Mouse (Mus musculus): ENCODE data around the gene Ube2cbp. TPM values are rescaled to one million over a fixed set of nuclear protein-coding genes. Genes with fewer than 3 reads are reported as not detected.

Gene Ube2cbp
- polyA plus RNA-seq, 1 experiment from 2014 or later: 5.0 TPM

GRCm38 (mm10) chr9:86369208-86369607 is 95.5 kb downstream of the Ube2cbp start:
- Histone ChIP-seq H3K4me2 (no peak overlapping the region), H3K27ac (ENCODE audit: poor library complexity, severe bottlenecking) (no peak overlapping the region), H3K9ac (no peak overlapping the region), H3K36me3 (no peaks in the 10 kb centered on the region), H3K9me3 (replicated peaks) (no peaks in the 10 kb centered on the region), H3K27me3 (replicated peaks) (no peaks in the 10 kb centered on the region), H3K4me1 (replicated peaks) (no peaks in the 10 kb centered on the region), H3K4me3 (no peak overlapping the region)
- 81% methylated on average over 4 of the region's 4 CpGs for WGBS
- ATAC-seq (ENCODE audit: insufficient number of reproducible peaks, low FRiP score): no peak

- Histone ChIP-seq H3K4me2 (no peak overlapping the region), H3K36me3 (no peaks in the 10 kb centered on the region), H3K9me3 (replicated peaks) (no peaks in the 10 kb centered on the region), H3K27me3 (replicated peaks) (no peaks in the 10 kb centered on the region), H3K4me1 (replicated peaks) (peaks cover 7% of the 10 kb centered on the region), H3K4me3 (no peak overlapping the region), H3K27ac (ENCODE audit: poor library complexity, severe bottlenecking) (no peak overlapping the region), H3K9ac (no peak overlapping the region)
- ATAC-seq (ENCODE audit: insufficient number of reproducible peaks, low FRiP score): no peak
- WGBS: 68% methylated on average over 9 of the region's 9 CpGs
Measured at GRCm38 (mm10) chr9:86360536-86360935, 104.2 kb downstream of the Ube2cbp start.

- H3K36me3 ChIP-seq: no peaks in the 10 kb centered on the region
- no peaks in the 10 kb centered on the region for H3K9me3 ChIP-seq (replicated peaks)
- 85% methylated on average over 3 of the region's 3 CpGs for whole genome bisulfite sequencing
Measured at GRCm38 (mm10) chr9:86355851-86356250, 108.9 kb downstream of the Ube2cbp start.

GRCm38 (mm10) chr9:86351491-86351890 is 113.3 kb downstream of the Ube2cbp start:
- Histone ChIP-seq H3K4me1 (replicated peaks) (no peaks in the 10 kb centered on the region), H3K27me3 (replicated peaks) (no peaks in the 10 kb centered on the region), H3K4me3 (no peak overlapping the region), H3K9ac (no peak overlapping the region), H3K4me2 (no peak overlapping the region), H3K36me3 (no peaks in the 10 kb centered on the region), H3K9me3 (replicated peaks) (no peaks in the 10 kb centered on the region; the same call in 1 of the 2 replicates), H3K27ac (ENCODE audit: poor library complexity, severe bottlenecking) (no peak overlapping the region)
- whole genome bisulfite sequencing: 77% methylated on average over 3 of the region's 3 CpGs
- ATAC-seq (ENCODE audit: insufficient number of reproducible peaks, low FRiP score): no peak

More at GRCm38 (mm10) chr9:86355851-86356250, 108.9 kb downstream of the Ube2cbp start:
- H3K4me1 ChIP-seq (replicated peaks): no peaks in the 10 kb centered on the region
- H3K9ac ChIP-seq: no peak overlapping the region
- no peak overlapping the region for H3K27ac ChIP-seq (ENCODE audit: poor library complexity, severe bottlenecking)
- no peak overlapping the region for H3K4me2 ChIP-seq
- H3K4me3 ChIP-seq: no peak overlapping the region
- H3K27me3 ChIP-seq (replicated peaks): no peaks in the 10 kb centered on the region
- no peak for ATAC-seq (ENCODE audit: insufficient number of reproducible peaks, low FRiP score)

GRCm38 (mm10) chr9:86336792-86337191 is 128.0 kb downstream of the Ube2cbp start:
- H3K9ac ChIP-seq: no peak overlapping the region
- H3K36me3 ChIP-seq: no peaks in the 10 kb centered on the region
- H3K27me3 ChIP-seq (replicated peaks): no peaks in the 10 kb centered on the region
- H3K9me3 ChIP-seq (replicated peaks): no peaks in the 10 kb centered on the region
- no peak overlapping the region for H3K4me2 ChIP-seq
- WGBS: 82% methylated on average over 2 of the region's 2 CpGs
- no peak for ATAC-seq (ENCODE audit: insufficient number of reproducible peaks, low FRiP score)
- no peak overlapping the region for H3K27ac ChIP-seq (ENCODE audit: poor library complexity, severe bottlenecking)
- H3K4me3 ChIP-seq: no peak overlapping the region
- no peaks in the 10 kb centered on the region for H3K4me1 ChIP-seq (replicated peaks)

GRCm38 (mm10) chr9:86336361-86336760 is 128.4 kb downstream of the Ube2cbp start:
- 62% methylated on average over 3 of the region's 3 CpGs for WGBS
- Histone ChIP-seq H3K9me3 (replicated peaks) (no peaks in the 10 kb centered on the region), H3K27ac (ENCODE audit: poor library complexity, severe bottlenecking) (no peak overlapping the region), H3K36me3 (no peaks in the 10 kb centered on the region), H3K4me1 (replicated peaks) (no peaks in the 10 kb centered on the region), H3K9ac (no peak overlapping the region), H3K4me3 (no peak overlapping the region), H3K4me2 (no peak overlapping the region), H3K27me3 (replicated peaks) (no peaks in the 10 kb centered on the region)
- no peak for ATAC-seq (ENCODE audit: insufficient number of reproducible peaks, low FRiP score)

GRCm38 (mm10) chr9:86335588-86335987 is 129.2 kb downstream of the Ube2cbp start:
- Histone ChIP-seq H3K9me3 (replicated peaks) (no peaks in the 10 kb centered on the region), H3K9ac (no peak overlapping the region), H3K4me3 (no peak overlapping the region), H3K27ac (ENCODE audit: poor library complexity, severe bottlenecking) (no peak overlapping the region), H3K4me2 (no peak overlapping the region), H3K4me1 (replicated peaks) (no peaks in the 10 kb centered on the region), H3K36me3 (no peaks in the 10 kb centered on the region), H3K27me3 (replicated peaks) (no peaks in the 10 kb centered on the region)
- no peak for ATAC-seq (ENCODE audit: insufficient number of reproducible peaks, low FRiP score)
- WGBS: 82% methylated on average over 4 of the region's 4 CpGs

GRCm38 (mm10) chr9:86334357-86334756 is 130.4 kb downstream of the Ube2cbp start:
- Histone ChIP-seq H3K4me1 (replicated peaks) (no peaks in the 10 kb centered on the region), H3K27ac (ENCODE audit: poor library complexity, severe bottlenecking) (no peak overlapping the region), H3K9me3 (replicated peaks) (no peaks in the 10 kb centered on the region), H3K36me3 (no peaks in the 10 kb centered on the region), H3K27me3 (replicated peaks) (no peaks in the 10 kb centered on the region), H3K4me2 (no peak overlapping the region), H3K9ac (no peak overlapping the region), H3K4me3 (no peak overlapping the region)
- ATAC-seq (ENCODE audit: insufficient number of reproducible peaks, low FRiP score): no peak
- 81% methylated on average over 5 of the region's 5 CpGs for WGBS

GRCm38 (mm10) chr9:86330591-86330990 is 134.2 kb downstream of the Ube2cbp start:
- Histone ChIP-seq H3K4me1 (replicated peaks) (peaks cover 15% of the 10 kb centered on the region), H3K36me3 (no peaks in the 10 kb centered on the region), H3K27ac (ENCODE audit: poor library complexity, severe bottlenecking) (no peak overlapping the region), H3K9ac (no peak overlapping the region), H3K4me2 (no peak overlapping the region), H3K4me3 (no peak overlapping the region), H3K9me3 (replicated peaks) (no peaks in the 10 kb centered on the region), H3K27me3 (replicated peaks) (no peaks in the 10 kb centered on the region)
- no peak for ATAC-seq (ENCODE audit: insufficient number of reproducible peaks, low FRiP score)
- WGBS: 71% methylated on average over 3 of the region's 3 CpGs

GRCm38 (mm10) chr9:86328270-86328669 is 136.5 kb downstream of the Ube2cbp start:
- Histone ChIP-seq H3K9me3 (replicated peaks) (no peaks in the 10 kb centered on the region), H3K36me3 (no peaks in the 10 kb centered on the region), H3K27ac (ENCODE audit: poor library complexity, severe bottlenecking) (peak overlapping the region; percentile 36; the same call in 1 of the 2 replicates), H3K4me1 (replicated peaks) (peaks cover 15% of the 10 kb centered on the region), H3K27me3 (replicated peaks) (no peaks in the 10 kb centered on the region), H3K4me3 (no peak overlapping the region), H3K4me2 (no peak overlapping the region), H3K9ac (no peak overlapping the region)
- ATAC-seq (ENCODE audit: insufficient number of reproducible peaks, low FRiP score): no peak
- WGBS: 51% methylated on average over 4 of the region's 4 CpGs

- Histone ChIP-seq H3K9me3 (replicated peaks) (no peaks in the 10 kb centered on the region), H3K4me3 (no peak overlapping the region), H3K9ac (no peak overlapping the region), H3K4me2 (no peak overlapping the region), H3K27ac (ENCODE audit: poor library complexity, severe bottlenecking) (no peak overlapping the region), H3K4me1 (replicated peaks) (peaks cover 20% of the 10 kb centered on the region), H3K27me3 (replicated peaks) (no peaks in the 10 kb centered on the region), H3K36me3 (no peaks in the 10 kb centered on the region)
- 61% methylated on average over 3 of the region's 3 CpGs for WGBS
- ATAC-seq (ENCODE audit: insufficient number of reproducible peaks, low FRiP score): no peak
Measured at GRCm38 (mm10) chr9:86327341-86327740, 137.4 kb downstream of the Ube2cbp start.

GRCm38 (mm10) chr9:86324772-86325171 is 140.0 kb downstream of the Ube2cbp start:
- Histone ChIP-seq H3K9ac (no peak overlapping the region), H3K36me3 (no peaks in the 10 kb centered on the region), H3K27me3 (replicated peaks) (no peaks in the 10 kb centered on the region), H3K4me1 (replicated peaks) (peaks cover 20% of the 10 kb centered on the region), H3K4me2 (no peak overlapping the region), H3K4me3 (no peak overlapping the region), H3K27ac (ENCODE audit: poor library complexity, severe bottlenecking) (no peak overlapping the region), H3K9me3 (replicated peaks) (no peaks in the 10 kb centered on the region)
- WGBS: 76% methylated on average over 1 of the region's 1 CpGs
- no peak for ATAC-seq (ENCODE audit: insufficient number of reproducible peaks, low FRiP score)

Measured in heart, embryonic 12.5 days (tissue).